Mouse (Mus musculus) hindbrain, postnatal 0 days (tissue): Measurements from ENCODE around the gene Palm2. TPM values are rescaled to one million over a fixed set of nuclear protein-coding genes. Genes with fewer than 3 reads are reported as not detected.

ENCODE experiments used
- ATAC-seq: fragments of 200-750 bp; cut with Nextera tagmentation; 2 replicates; pipeline ENCODE4 v1.8.0; 2017; ENCODE audit warnings: mild to moderate bottlenecking, moderate TSS enrichment, moderate library complexity
- DNase-seq: peaks from one replicate; pipeline ENCODE4 v3.0.0-alpha.2; 2015; ENCODE audit warnings: low spot score
- H3K27ac ChIP-seq: fragments of 300-500 bp; sonication (generic); 2 replicates; pipeline ENCODE4 v1.5.1; 2014; ENCODE audit warnings: mild to moderate bottlenecking
- H3K27me3 ChIP-seq: fragments of 300-500 bp; sonication (generic); 2 replicates; pipeline ENCODE4 v1.6.1; 2014; ENCODE audit warnings: low read length, mixed read lengths; ENCODE audit not compliant: insufficient read depth
- H3K36me3 ChIP-seq: fragments of 300-500 bp; sonication (generic); 2 replicates; pipeline ENCODE4 v1.6.1; 2014; ENCODE audit warnings: low read length, mixed read lengths; ENCODE audit not compliant: insufficient read depth
- H3K4me1 ChIP-seq: fragments of 300-500 bp; sonication (generic); 2 replicates; pipeline ENCODE4 v1.6.1; 2014; ENCODE audit warnings: antibody characterized with exemption, low read length, mixed read lengths; ENCODE audit not compliant: insufficient read depth
- H3K4me2 ChIP-seq: fragments of 300-500 bp; sonication (generic); 2 replicates; pipeline ENCODE4 v1.6.1; 2014; ENCODE audit warnings: low read depth, mild to moderate bottlenecking, low read length, moderate library complexity, mixed read lengths
- H3K4me3 ChIP-seq: fragments of 300-500 bp; sonication (generic); 2 replicates; pipeline ENCODE4 v1.5.1; 2014; ENCODE audit warnings: low read length
- H3K9ac ChIP-seq: fragments of 300-500 bp; sonication (generic); replicated peaks from 2 replicates; pipeline ENCODE4 v1.6.1; 2014; ENCODE audit warnings: mild to moderate bottlenecking, low read length, moderate library complexity, mixed read lengths
- H3K9me3 ChIP-seq: fragments of 300-500 bp; sonication (generic); 2 replicates; pipeline ENCODE4 v1.6.1; 2016; ENCODE audit warnings: low read length, mixed read lengths
- CTCF ChIP-seq: IDR thresholded peaks from 2 replicates; pipeline ENCODE4 v1.5.1; 2016; ENCODE audit warnings: antibody characterized with exemption, control low read depth, low read depth
- WGBS: fragments of 180-500 bp; shearing (Covaris S2); extraction: QIAGEN DNeasy Blood & Tissue Kit; methylation state at CpG from one replicate; pipeline ENCODE4 v1.1.7; 2014; 5-methylcytosine and 5-hydroxymethylcytosine counted together
- polyA plus RNA-seq: library from polyadenylated mRNA; unstranded; fragments of >200 nt; fragmentation: Nextera tagmentation; extraction: Ambion mirVana; gene quantifications from 2 replicates; pipeline ENCODE4 v1.2.1, GENCODE M21; 2015
- total RNA-seq: library from RNA; depleted of rRNA; stranded (reverse); fragments of >200 nt; gene quantifications from 2 replicates; pipeline ENCODE4 v1.2.3, GENCODE M21; 2014

The Palm2 gene
- total and polyA plus RNA-seq, 2 experiments from 2014 or later = 15.4 to 19.9 TPM

- no peak overlapping the region for H3K4me3 ChIP-seq
- no peak for TF ChIP-seq CTCF
- no peak overlapping the region for H3K27ac ChIP-seq
- no peaks in the 10 kb centered on the region for H3K27me3 ChIP-seq
- 83% methylated on average over 5 of the region's 5 CpGs for WGBS
- H3K4me1 ChIP-seq = no peaks in the 10 kb centered on the region
- no peaks in the 10 kb centered on the region for H3K9me3 ChIP-seq
- H3K9ac ChIP-seq = no peak overlapping the region
- no peak for DNase-seq
- H3K4me2 ChIP-seq = no peak overlapping the region
- H3K36me3 ChIP-seq = no peaks in the 10 kb centered on the region
- no peak for ATAC-seq
Measured at GRCm38 (mm10) chr4:57652185-57652904, 218.3 kb downstream of the Palm2 start.

GRCm38 (mm10) chr4:57655966-57656365 lies 221.9 kb downstream of the Palm2 start:
- Histone ChIP-seq H3K4me1 (peaks cover 6% of the 10 kb centered on the region), H3K9ac (no peak overlapping the region), H3K4me2 (no peak overlapping the region), H3K36me3 (no peaks in the 10 kb centered on the region), H3K27me3 (no peaks in the 10 kb centered on the region), H3K4me3 (no peak overlapping the region), H3K27ac (no peak overlapping the region), H3K9me3 (no peaks in the 10 kb centered on the region)
- ATAC-seq = no peak
- WGBS = 75% methylated on average over 1 of the region's 1 CpGs
- no peak for TF ChIP-seq CTCF
- DNase-seq = no peak

GRCm38 (mm10) chr4:57656388-57656787 lies 222.3 kb downstream of the Palm2 start:
- 93% methylated on average over 12 of the region's 12 CpGs for WGBS
- ATAC-seq = no peak

GRCm38 (mm10) chr4:57656861-57657260 lies 222.8 kb downstream of the Palm2 start:
- no peak overlapping the region for H3K4me3 ChIP-seq
- H3K27ac ChIP-seq = no peak overlapping the region
- TF ChIP-seq CTCF = 0 out of 2 replicates have a peak, but pooled peaks have one; percentile 16
- no peak overlapping the region for H3K4me2 ChIP-seq
- no peak overlapping the region for H3K9ac ChIP-seq
- ATAC-seq (no peak), DNase-seq (no peak)
- peaks cover 6% of the 10 kb centered on the region for H3K4me1 ChIP-seq
- no peaks in the 10 kb centered on the region for H3K9me3 ChIP-seq
- H3K27me3 ChIP-seq = no peaks in the 10 kb centered on the region
- 89% methylated on average over 3 of the region's 3 CpGs for WGBS
- H3K36me3 ChIP-seq = no peaks in the 10 kb centered on the region

More at GRCm38 (mm10) chr4:57656388-57656787, 222.3 kb downstream of the Palm2 start:
- H3K4me3 ChIP-seq = no peak overlapping the region
- no peak for TF ChIP-seq CTCF
- H3K27ac ChIP-seq = no peak overlapping the region
- H3K4me2 ChIP-seq = no peak overlapping the region
- H3K9me3 ChIP-seq = no peaks in the 10 kb centered on the region
- H3K27me3 ChIP-seq = no peaks in the 10 kb centered on the region
- H3K9ac ChIP-seq = no peak overlapping the region
- H3K4me1 ChIP-seq = peaks cover 6% of the 10 kb centered on the region
- DNase-seq = no peak
- no peaks in the 10 kb centered on the region for H3K36me3 ChIP-seq

- DNase-seq (peak; percentile 72), ATAC-seq (peak; percentile 91)
- TF ChIP-seq CTCF = no peak
- H3K4me3 ChIP-seq = no peak overlapping the region
- 5% methylated on average over 4 of the region's 4 CpGs for WGBS
- peak overlapping the region; percentile 14 for H3K4me2 ChIP-seq
- H3K4me1 ChIP-seq = peaks cover 6% of the 10 kb centered on the region
- no peak overlapping the region for H3K9ac ChIP-seq
- H3K9me3 ChIP-seq = no peaks in the 10 kb centered on the region
- H3K27ac ChIP-seq = peak overlapping the region; percentile 58; the same call in 1 of the 2 replicates
- H3K27me3 ChIP-seq = no peaks in the 10 kb centered on the region
- no peaks in the 10 kb centered on the region for H3K36me3 ChIP-seq
Measured at GRCm38 (mm10) chr4:57660470-57660869, 226.4 kb downstream of the Palm2 start.

- H3K27me3 ChIP-seq = no peaks in the 10 kb centered on the region
- DNase-seq (no peak), ATAC-seq (no peak)
- no peak for TF ChIP-seq CTCF
- no peaks in the 10 kb centered on the region for H3K9me3 ChIP-seq
- H3K4me1 ChIP-seq = no peaks in the 10 kb centered on the region
- no peak overlapping the region for H3K27ac ChIP-seq
- no peaks in the 10 kb centered on the region for H3K36me3 ChIP-seq
- no peak overlapping the region for H3K4me3 ChIP-seq
- no peak overlapping the region for H3K9ac ChIP-seq
- 77% methylated on average over 3 of the region's 3 CpGs for WGBS
- H3K4me2 ChIP-seq = no peak overlapping the region
Measured at GRCm38 (mm10) chr4:57666101-57666500, 232.1 kb downstream of the Palm2 start.

GRCm38 (mm10) chr4:57670813-57671469 lies 236.9 kb downstream of the Palm2 start:
- peak; percentile 63 for TF ChIP-seq CTCF
- 0 out of 2 replicates have a peak, but pooled peaks cover 3% of the 10 kb centered on the region for H3K4me1 ChIP-seq
- no peaks in the 10 kb centered on the region for H3K27me3 ChIP-seq
- WGBS = 64% methylated on average over 7 of the region's 7 CpGs
- H3K4me2 ChIP-seq = no peak overlapping the region
- no peak overlapping the region for H3K9ac ChIP-seq
- peak; percentile 60 for DNase-seq
- H3K4me3 ChIP-seq = no peak overlapping the region
- no peak for ATAC-seq
- H3K27ac ChIP-seq = no peak overlapping the region
- H3K9me3 ChIP-seq = no peaks in the 10 kb centered on the region
- H3K36me3 ChIP-seq = no peaks in the 10 kb centered on the region
